Mouse (Mus musculus) brain, embryonic 14.5 days (tissue): ENCODE data around the gene Mrpl11.

Experiments used
- CTCF ChIP-seq: fragments of 200-500 bp; IDR thresholded peaks from 2 replicates; pipeline ENCODE4 v1.5.1; 2012; ENCODE audit warnings: inconsistent platforms, mild to moderate bottlenecking, moderate library complexity, borderline replicate concordance; ENCODE audit not compliant: insufficient read depth, insufficient read length; ENCODE audit errors: extremely low read depth
- POLR2A ChIP-seq: fragments of 200-500 bp; IDR thresholded peaks from 2 replicates; pipeline ENCODE4 v1.6.1; 2012; ENCODE audit warnings: mild to moderate bottlenecking, inconsistent platforms, borderline replicate concordance; ENCODE audit not compliant: poor library complexity, insufficient read depth, insufficient read length, severe bottlenecking; ENCODE audit errors: extremely low read depth

DNA sequence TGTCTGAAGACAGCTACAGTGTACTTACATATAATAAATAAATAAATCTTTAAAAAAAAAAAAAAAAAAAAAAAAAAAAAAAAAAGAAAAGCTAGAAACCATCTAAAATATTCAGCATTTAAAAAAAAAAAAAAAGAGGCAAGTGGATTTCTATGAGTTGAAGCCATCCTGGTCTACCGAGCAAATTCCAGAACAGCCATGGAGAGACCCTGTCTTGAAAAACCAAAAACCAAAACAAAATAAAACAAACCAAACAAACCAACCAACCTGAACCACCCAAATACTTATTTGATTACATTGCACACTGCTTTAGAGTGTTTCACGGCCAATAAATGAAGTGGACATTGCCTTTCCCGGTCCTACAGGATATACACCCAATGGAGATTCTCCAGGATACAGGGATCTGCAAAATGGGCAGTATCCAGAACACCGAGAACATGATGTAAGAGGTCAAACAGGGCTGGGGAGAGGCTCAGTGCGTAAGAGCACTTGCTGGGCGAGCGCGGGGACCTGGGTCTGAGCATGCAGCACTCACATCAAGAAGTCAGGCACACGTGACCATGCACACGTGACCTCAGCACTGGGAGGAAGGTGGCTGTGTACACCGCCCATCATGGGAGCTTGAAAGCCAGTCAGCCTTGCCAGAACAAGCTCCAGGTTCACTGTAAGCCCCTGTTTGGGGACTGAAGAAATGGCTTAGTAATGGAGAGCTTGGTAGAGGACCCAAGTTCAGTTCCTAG, 36.7 kb upstream of the Mrpl11 start:
- TF ChIP-seq CTCF: no peak
- TF ChIP-seq POLR2A: no peak
